Mouse (Mus musculus) inflammation-experienced regulatory T-cells, adult 16 weeks (primary cell): ENCODE data around the gene Nrip1. TPM values are rescaled to one million over a fixed set of nuclear protein-coding genes. Genes with fewer than 3 reads are reported as not detected.

Experiments used
- polyA plus RNA-seq: library from polyadenylated mRNA; unstranded; fragments of 100-300 nt; shearing (Covaris generic); gene quantifications from one replicate; pipeline ENCODE4 v1.2.1, GENCODE M21; 2017

Nrip1 gene
- polyA plus RNA-seq, result 38.0 TPM

GRCm38 (mm10) chr16:76373671-76374091 lies at the start of gene Nrip1:
TSS of gene Nrip1 (minus strand) at chr16:76373827.

